Mouse (Mus musculus) left cerebral cortex, postnatal 4 days (tissue): Measurements from ENCODE around the gene Rnd2. TPM values are rescaled to one million over a fixed set of nuclear protein-coding genes. Genes with fewer than 3 reads are reported as not detected.
A peak's percentile ranks its signal among the peaks of the same experiment; 100 is the strongest.
"Not testable (repeated sequence)": the region's sequence is repeated elsewhere in the genome, so short reads cannot be mapped to it uniquely, and the experiment has no call there.

ENCODE experiments used
- DNase-seq: peaks from one replicate; pipeline ENCODE4 v3.0.0-alpha.2; 2022
- intact Hi-C: fragments of 180-260 bp; cut with DNase I; formaldehyde crosslinking; loops from one replicate; pipeline ENCODE4 v1.15.1; 2025
- total RNA-seq, 2 experiments: library from RNA; stranded (reverse); gene quantifications; 2 replicates each; pipeline ENCODE4 v1.2.3; 2021

Gene Rnd2
- total RNA-seq, 2 experiments from 2014 or later = 70.3 to 72.3 TPM

DNA sequence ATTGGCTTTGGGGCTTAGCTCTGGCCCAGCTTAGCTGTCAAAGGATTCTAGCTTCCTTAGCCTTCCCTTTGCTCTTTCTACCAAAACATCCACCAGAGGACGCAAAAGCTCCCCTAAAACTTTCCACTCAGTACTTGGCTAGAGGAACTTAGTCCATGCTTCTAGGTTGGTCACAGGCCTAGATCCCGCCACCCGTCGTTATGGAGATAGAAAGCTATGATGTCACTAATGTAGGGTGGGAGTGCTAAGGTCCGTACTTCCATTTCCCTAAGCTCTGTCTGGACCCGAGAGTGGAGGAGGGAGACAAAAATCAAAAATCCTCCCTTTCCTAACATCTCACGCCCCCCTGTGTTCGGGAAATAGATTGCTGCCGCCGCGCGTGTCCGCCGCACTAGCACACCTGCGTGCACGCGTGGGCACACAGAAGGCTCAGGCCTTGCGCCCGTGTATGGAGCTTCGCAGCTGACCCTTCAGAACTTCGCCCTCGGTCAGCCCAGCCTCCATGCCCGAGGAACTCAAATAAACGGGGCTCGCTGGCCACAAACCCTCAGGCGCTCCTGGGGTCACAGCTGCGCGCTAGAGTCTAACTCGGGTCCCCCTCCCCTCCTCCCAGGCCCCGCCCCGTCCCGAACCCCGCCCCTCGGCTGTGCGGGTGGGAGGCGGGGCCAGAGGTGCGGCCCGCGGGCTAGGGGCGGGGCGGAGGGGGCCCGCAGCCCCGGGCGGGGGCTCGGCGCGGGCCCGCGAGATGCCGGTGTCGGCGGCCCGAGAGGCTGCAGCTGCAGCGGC, 2.9 kb downstream of the Rnd2 start:
- peak; percentile 89 for DNase-seq
- intact Hi-C loops = loop anchor here (5.0 kb wide), 1 partner anchor 80 kb away; no protein-coding TSS in a partner anchor

GRCm38 (mm10) chr11:101468263-101468688, 3.5 kb downstream of the Rnd2 start:
- no peak for DNase-seq
- intact Hi-C loops = loop anchor here (5.0 kb wide), 1 partner anchor 79 kb away; no protein-coding TSS in a partner anchor

DNA sequence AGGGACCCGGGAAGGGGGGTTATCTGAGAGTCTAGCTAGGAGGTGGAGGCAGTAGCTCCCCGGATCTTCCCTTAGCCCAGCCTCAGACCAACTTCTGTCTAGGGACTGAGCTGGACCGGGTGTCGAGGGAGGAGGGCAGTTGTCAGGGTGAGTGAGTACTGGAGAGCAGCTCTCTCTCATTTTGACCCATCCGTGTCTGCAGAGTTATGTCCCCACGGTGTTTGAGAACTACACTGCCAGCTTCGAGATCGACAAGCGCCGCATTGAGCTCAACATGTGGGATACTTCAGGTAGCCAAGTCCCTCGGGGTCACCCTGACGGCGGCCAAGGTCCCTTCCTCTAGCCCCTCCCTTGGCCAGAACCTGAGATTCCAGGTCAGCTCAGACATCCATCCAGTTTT, 3.9 kb downstream of the Rnd2 start:
- intact Hi-C loops = loop anchor here (5.0 kb wide), 1 partner anchor 79 kb away; no protein-coding TSS in a partner anchor
- no peak for DNase-seq

DNA sequence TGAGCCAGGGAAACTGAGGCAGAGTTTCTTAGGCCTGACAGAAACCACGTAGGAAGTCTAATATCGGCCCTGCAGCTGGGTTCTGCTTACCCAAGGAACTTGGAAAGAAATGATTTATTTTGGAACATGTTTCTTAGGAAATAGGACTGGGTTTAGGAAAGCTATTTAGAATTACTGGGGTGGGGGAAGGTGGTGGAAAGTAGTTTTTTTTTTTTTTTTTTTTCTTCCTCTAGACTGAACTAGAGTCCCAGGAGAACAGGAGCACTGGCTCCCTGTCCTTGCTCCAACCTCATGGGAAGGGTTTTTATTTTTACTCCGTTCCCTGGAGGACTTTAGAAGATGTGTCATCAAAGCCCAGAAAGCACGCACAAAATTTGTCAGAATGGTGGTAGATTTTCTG, 4.4 kb downstream of the Rnd2 start:
- intact Hi-C loops = loop anchor here (5.0 kb wide), 1 partner anchor 78 kb away; no protein-coding TSS in a partner anchor
- DNase-seq = no peak

GRCm38 (mm10) chr11:101470206-101470605, 5.4 kb downstream of the Rnd2 start:
- intact Hi-C loops = no loop called here
- no peak for DNase-seq

DNA sequence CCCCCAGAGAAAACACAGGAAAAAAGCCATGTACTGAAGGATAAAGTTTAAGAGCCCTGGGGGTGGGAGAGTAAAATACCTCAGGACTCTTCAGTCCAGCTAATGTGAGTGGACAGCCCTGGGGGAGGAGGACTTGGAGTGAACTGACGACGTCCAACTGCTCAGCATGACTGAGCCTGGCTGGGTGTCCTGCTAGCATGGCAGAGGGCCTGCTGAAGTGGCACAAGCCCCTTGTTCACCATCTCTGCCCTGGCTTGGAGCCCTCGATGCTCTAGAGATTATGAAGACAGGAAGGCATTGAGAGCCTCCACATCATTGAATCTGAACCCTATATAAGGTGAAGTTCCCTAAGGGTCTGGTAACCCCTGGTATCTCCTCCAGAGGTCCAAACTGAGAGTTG, 7.1 kb downstream of the Rnd2 start:
- DNase-seq = peak; percentile 75
- intact Hi-C loops = no loop called here

DNA sequence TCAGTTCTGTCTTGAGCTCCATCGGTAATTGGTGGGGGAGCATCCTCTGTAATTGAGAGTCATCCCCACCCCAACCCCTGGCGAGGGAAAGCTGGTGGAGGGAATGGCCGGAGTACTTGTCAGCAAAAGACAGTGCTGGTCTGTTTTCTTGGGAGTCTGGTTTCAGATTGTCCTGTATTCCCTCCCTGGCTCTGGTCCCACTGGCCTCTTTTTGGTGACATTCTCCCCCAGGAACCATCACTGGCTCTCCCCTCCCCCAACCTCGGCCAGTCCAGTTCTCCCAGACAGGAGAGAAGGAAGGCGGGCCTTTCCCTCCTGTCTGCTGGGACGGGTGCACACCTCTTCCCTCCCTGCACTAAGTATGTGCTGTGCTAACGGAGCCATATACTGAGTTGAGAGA, 7.5 kb downstream of the Rnd2 start:
- DNase-seq = peak; percentile 84

GRCm38 (mm10) chr11:101473686-101474085, 8.9 kb downstream of the Rnd2 start:
- intact Hi-C loops, DNase-seq: not testable (repeated sequence)

More for the DNA sequence above, 7.5 kb downstream of the Rnd2 start:
- intact Hi-C loops = no loop called here

DNA sequence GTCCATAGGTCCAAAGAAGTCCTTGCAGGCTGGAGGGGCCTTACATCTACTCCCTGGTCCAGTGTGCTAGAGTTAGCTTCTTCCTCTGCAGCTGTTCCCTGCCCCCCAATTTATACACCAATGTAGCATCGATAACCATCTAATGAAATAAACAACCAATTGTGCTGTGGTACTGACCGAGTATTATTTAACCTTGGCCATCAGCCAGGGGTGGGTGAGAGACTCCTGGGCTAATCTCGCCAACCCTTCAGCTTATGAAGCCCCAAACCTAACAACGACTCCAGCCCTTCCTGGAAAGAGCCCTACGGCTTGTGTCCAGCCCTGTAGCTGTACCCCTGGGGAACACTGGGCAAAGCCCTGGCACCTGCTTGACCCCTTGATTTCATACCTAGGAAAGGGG, 9.5 kb downstream of the Rnd2 start:
- intact Hi-C loops = no loop called here
- no peak for DNase-seq

DNA sequence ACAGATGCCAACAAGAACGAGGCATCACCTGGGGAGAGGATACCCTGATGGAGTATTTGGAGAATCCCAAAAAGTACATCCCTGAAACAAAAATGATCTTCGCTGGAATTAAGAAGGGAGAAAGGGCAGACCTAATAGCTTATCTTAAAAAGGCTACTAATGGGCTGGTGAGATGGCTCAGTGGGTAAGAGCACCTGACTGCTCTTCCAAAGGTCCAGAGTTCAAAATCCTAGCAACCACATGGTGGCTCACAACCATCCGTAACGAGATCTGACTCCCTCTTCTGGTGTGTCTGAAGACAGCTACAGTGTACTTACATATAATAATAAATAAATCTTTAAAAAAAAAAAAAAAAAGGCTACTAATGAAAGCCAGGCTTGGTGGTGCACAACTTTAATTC, 11.6 kb downstream of the Rnd2 start:
- DNase-seq = not testable (repeated sequence)

GRCm38 (mm10) chr11:101477194-101477551, 12.4 kb downstream of the Rnd2 start:
- peak; percentile 95 for DNase-seq
- intact Hi-C loops = no loop called here

More for the DNA sequence above, 11.6 kb downstream of the Rnd2 start:
- intact Hi-C loops = not testable (repeated sequence)

GRCm38 (mm10) chr11:101477552-101478211, 12.9 kb downstream of the Rnd2 start:
- DNase-seq = peak; percentile 86
- intact Hi-C loops = no loop called here

- DNase-seq = peak; percentile 82
- intact Hi-C loops = no loop called here
Measured at GRCm38 (mm10) chr11:101479171-101479635, 14.4 kb downstream of the Rnd2 start.

GRCm38 (mm10) chr11:101480912-101481311, 16.1 kb downstream of the Rnd2 start:
- DNase-seq = no peak
- intact Hi-C loops = no loop called here

DNA sequence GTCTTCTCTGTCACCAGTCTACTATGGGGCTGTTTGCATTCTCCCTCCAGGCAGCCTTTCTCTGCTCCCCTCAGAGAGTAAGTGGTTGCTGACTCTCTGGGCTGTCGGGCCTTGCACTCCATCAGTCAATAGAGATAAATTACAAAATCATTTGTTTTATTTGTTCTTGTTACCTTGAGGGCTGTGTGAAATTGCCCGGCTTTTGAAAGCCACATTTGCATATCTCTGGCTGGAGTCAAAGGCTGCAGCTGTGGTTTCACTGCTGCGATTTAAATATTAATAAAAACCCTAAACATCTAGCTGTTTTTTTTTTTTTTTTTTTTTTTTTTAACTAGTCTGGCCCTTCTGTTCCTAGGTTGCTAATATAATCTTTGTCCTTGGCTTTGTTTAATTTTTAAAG, 19.0 kb downstream of the Rnd2 start:
- DNase-seq = no peak
- intact Hi-C loops = no loop called here

DNA sequence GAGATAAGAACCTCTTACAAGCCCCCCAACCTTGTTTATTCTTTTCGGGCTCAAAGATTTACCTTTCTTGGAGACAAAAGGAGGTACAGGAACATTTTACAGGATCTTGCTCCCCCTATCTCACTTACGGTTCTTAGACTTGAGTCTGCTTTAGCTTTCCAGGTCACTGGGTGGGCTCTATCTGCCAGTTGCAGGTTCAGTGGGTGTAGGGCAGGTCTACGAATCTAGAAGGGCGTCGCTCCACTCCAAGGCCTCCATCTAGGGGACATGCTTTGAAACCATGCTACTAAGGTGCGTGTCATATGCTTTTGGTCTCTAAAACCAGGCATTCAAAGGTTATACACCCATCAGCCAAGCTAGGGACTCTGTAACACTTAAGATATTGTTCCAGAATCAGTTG, 19.4 kb downstream of the Rnd2 start:
- intact Hi-C loops = no loop called here
- no peak for DNase-seq

- DNase-seq = no peak
- intact Hi-C loops = no loop called here
Measured at GRCm38 (mm10) chr11:101484814-101485213, 20.0 kb downstream of the Rnd2 start.

GRCm38 (mm10) chr11:101485509-101486028, 20.8 kb downstream of the Rnd2 start:
- DNase-seq = no peak
- intact Hi-C loops = no loop called here

- intact Hi-C loops = no loop called here
- DNase-seq = no peak
Measured at GRCm38 (mm10) chr11:101486126-101486525, 21.3 kb downstream of the Rnd2 start.

GRCm38 (mm10) chr11:101506269-101506780, 41.5 kb downstream of the Rnd2 start:
- intact Hi-C loops = no loop called here
- peak; percentile 29 for DNase-seq

DNA sequence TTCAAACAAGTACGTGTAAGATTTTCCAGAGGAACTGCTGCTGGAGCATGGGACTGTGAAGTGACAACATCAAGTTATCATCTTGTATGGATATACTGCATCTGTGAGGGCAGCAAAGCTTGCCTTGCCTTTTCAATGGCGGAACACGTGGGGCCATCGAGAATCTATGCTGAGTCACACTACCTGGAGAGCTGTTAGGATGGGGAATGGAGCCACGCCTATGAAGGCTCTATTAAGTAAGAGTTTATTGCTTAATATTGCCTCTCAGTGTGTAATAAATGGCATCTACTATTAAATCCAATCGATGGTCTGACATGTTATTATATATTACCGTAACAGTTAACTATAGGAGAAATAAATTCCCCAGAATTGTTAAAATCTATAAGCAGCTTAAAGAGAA, 42.3 kb downstream of the Rnd2 start:
- DNase-seq = no peak
- intact Hi-C loops = no loop called here
